Mouse (Mus musculus): ENCODE measurements at regions not wholly inside any gene's neighbourhood (a gene's known extent, or its start where the extent isn't known, plus 50 kb on each side); places are given as distances from the start of the nearest gene placed in this dataset.

- 65% methylated on average over 1 of the region's 1 CpGs for WGBS
- Histone ChIP-seq H3K36me3 (ENCODE audit: insufficient read depth, low read length) (no peaks in the 10 kb centered on the region), H3K4me2 (ENCODE audit: low read depth, low read length) (no peak overlapping the region), H3K4me1 (ENCODE audit: insufficient read depth, low read length) (no peaks in the 10 kb centered on the region), H3K4me3 (ENCODE audit: low read length) (no peak overlapping the region), H3K27ac (no peak overlapping the region), H3K27me3 (ENCODE audit: insufficient read depth, low read length) (no peaks in the 10 kb centered on the region), H3K9ac (replicated peaks; ENCODE audit: low read length) (no peak overlapping the region), H3K9me3 (ENCODE audit: low read length) (0 out of 2 replicates have a peak, but pooled peaks cover 6% of the 10 kb centered on the region)
- ATAC-seq (no peak), DNase-seq (ENCODE audit: low spot score) (no peak)
- TF ChIP-seq CTCF (IDR thresholded peaks at IDR 0.05; ENCODE audit: low read depth) = no peak
Observed at GRCm38 (mm10) chr7:110679916-110680315, 52.5 kb downstream of the Adm start.

DNA sequence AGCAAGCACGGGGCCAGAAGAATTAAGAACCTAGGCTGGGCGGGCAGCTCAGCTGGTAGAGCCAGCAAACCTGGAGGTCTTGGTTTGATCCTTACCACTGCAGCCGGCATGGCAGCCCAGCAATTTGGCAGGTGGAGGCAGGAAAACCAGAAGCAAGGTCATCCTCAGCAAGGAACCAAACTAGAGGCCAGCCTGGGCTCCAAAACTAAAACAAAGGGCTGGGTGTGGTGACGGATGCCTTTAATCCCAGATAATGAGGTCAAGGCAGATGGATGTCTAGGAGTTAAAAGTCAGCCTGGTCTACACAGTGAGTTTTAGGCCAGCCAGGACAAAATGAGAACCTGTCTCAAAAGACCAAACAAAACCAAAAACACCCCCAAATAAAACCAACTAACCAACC is 55.5 kb downstream of the Adm start:
- Histone ChIP-seq H3K4me1 (ENCODE audit: insufficient read depth, low read length) (no peaks in the 10 kb centered on the region), H3K9me3 (ENCODE audit: low read length) (0 out of 2 replicates have a peak, but pooled peaks cover 6% of the 10 kb centered on the region), H3K27me3 (ENCODE audit: insufficient read depth, low read length) (no peaks in the 10 kb centered on the region), H3K27ac (no peak overlapping the region), H3K9ac (replicated peaks; ENCODE audit: low read length) (no peak overlapping the region), H3K36me3 (ENCODE audit: insufficient read depth, low read length) (no peaks in the 10 kb centered on the region), H3K4me2 (ENCODE audit: low read depth, low read length) (no peak overlapping the region), H3K4me3 (ENCODE audit: low read length) (no peak overlapping the region)
- DNase-seq (ENCODE audit: low spot score) = no peak
- no peak for ATAC-seq
- WGBS = 84% methylated on average over 4 of the region's 4 CpGs
- TF ChIP-seq CTCF (IDR thresholded peaks at IDR 0.05; ENCODE audit: low read depth) = no peak

DNA sequence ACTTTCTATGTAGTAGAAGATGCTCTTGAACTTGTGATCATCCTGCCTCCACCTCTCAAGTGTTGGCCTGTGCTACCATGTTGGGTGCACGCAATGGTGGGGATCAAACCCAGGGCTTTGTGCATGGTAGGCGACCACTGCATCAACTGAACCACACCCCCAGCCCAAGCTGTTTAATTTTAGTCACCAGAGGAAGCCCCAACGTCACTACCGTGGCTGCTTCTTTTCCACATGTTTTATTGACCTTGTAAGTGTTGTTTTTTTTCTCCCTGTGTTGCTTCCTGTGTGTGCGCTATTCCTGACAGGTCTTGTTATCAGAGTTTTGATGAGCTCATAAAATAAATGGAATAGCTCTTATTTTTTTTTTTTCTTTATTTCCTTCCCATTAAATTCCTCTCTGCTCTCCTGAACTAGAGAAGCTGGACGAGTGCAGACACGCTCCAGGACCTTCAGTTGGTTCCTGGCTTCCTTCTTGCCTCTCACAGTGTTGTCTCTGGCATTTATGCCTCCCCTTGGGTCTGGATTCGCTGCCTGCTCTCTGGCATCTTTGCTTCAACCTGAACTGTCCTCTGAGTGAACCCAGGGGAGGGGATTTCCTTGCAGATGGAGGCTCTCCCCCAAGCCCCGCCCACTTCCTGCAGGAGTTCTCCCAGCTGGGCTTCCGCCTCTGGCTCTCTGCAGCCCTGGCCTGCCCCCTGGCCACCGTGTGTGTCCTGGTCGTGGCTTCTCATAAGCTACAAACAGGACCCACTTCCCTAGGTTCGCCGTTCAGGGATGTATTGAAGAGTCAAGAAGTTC is 61.6 kb downstream of the Adm start:
- Histone ChIP-seq H3K4me3 (ENCODE audit: low read length) (no peak overlapping the region), H3K27me3 (ENCODE audit: insufficient read depth, low read length) (no peaks in the 10 kb centered on the region), H3K4me1 (ENCODE audit: insufficient read depth, low read length) (no peaks in the 10 kb centered on the region), H3K27ac (no peak overlapping the region), H3K9me3 (ENCODE audit: low read length) (no peaks in the 10 kb centered on the region), H3K4me2 (ENCODE audit: low read depth, low read length) (no peak overlapping the region), H3K36me3 (ENCODE audit: insufficient read depth, low read length) (no peaks in the 10 kb centered on the region), H3K9ac (replicated peaks; ENCODE audit: low read length) (no peak overlapping the region)
- no peak for TF ChIP-seq CTCF (IDR thresholded peaks at IDR 0.05; ENCODE audit: low read depth)
- WGBS = 49% methylated on average over 14 of the region's 14 CpGs
- DNase-seq (ENCODE audit: low spot score) (peak; percentile 34), ATAC-seq (peak; percentile 35; the same call in 1 of the 2 replicates)

GRCm38 (mm10) chr7:110690241-110690640 is 62.8 kb downstream of the Adm start:
- Histone ChIP-seq H3K27ac (no peak overlapping the region), H3K4me1 (ENCODE audit: insufficient read depth, low read length) (no peaks in the 10 kb centered on the region), H3K9ac (replicated peaks; ENCODE audit: low read length) (no peak overlapping the region), H3K27me3 (ENCODE audit: insufficient read depth, low read length) (no peaks in the 10 kb centered on the region), H3K4me2 (ENCODE audit: low read depth, low read length) (no peak overlapping the region), H3K36me3 (ENCODE audit: insufficient read depth, low read length) (no peaks in the 10 kb centered on the region), H3K4me3 (ENCODE audit: low read length) (no peak overlapping the region), H3K9me3 (ENCODE audit: low read length) (no peaks in the 10 kb centered on the region)
- 94% methylated on average over 2 of the region's 2 CpGs for WGBS
- ATAC-seq (no peak), DNase-seq (ENCODE audit: low spot score) (no peak)
- TF ChIP-seq CTCF (IDR thresholded peaks at IDR 0.05; ENCODE audit: low read depth) = no peak

DNA sequence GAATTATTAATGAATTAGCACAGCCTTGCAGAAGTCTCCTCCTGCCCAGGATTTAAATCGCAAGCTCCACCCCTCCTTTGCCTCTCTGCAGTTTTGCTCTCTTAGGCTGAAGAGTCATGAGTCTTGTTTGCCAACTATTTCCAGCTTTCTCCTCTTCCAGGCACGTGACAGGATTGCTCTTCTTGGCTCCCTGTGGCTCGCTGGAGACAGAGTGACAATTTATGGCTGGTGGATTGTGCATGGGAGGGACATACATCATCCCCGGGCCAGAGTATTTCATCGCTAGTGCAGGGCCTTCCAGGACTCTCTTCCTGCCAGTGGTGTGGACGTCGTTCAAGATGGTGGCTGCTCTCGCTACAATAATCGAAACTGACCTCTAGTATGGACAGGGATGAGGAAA is 63.4 kb downstream of the Adm start:
- Histone ChIP-seq H3K36me3 (ENCODE audit: insufficient read depth, low read length) (no peaks in the 10 kb centered on the region), H3K27me3 (ENCODE audit: insufficient read depth, low read length) (no peaks in the 10 kb centered on the region), H3K4me2 (ENCODE audit: low read depth, low read length) (no peak overlapping the region), H3K9ac (replicated peaks; ENCODE audit: low read length) (no peak overlapping the region), H3K9me3 (ENCODE audit: low read length) (no peaks in the 10 kb centered on the region), H3K27ac (no peak overlapping the region), H3K4me3 (ENCODE audit: low read length) (no peak overlapping the region), H3K4me1 (ENCODE audit: insufficient read depth, low read length) (no peaks in the 10 kb centered on the region)
- no peak for ATAC-seq
- WGBS = 86% methylated on average over 9 of the region's 9 CpGs
- DNase-seq (ENCODE audit: low spot score) = no peak
- TF ChIP-seq CTCF (IDR thresholded peaks at IDR 0.05; ENCODE audit: low read depth) = no peak

DNA sequence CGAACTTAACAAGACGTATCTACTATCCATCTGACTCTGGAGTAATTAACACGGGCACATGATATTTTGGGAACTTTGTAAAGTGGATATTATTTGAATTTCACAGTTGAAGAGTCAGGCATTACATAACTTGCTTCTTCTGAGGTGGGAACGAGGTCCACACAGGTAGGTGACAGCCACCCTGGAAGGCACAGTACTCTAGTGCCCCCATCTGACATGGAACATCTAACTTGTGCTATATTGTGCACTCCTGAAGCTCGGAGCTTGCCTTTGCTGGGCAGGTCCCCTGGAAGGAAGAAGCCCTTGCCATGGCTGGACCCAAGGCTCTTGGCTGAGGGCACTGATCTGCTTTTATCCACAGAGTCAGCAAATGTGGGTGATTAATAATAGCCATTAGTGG is 66.8 kb downstream of the Adm start:
- H3K9me3 ChIP-seq (ENCODE audit: low read length) = no peaks in the 10 kb centered on the region
- no peak overlapping the region for H3K4me2 ChIP-seq (ENCODE audit: low read depth, low read length)
- WGBS = 83% methylated on average over 5 of the region's 5 CpGs
- ATAC-seq (no peak), DNase-seq (ENCODE audit: low spot score) (no peak)
- no peaks in the 10 kb centered on the region for H3K4me1 ChIP-seq (ENCODE audit: insufficient read depth, low read length)
- H3K9ac ChIP-seq (replicated peaks; ENCODE audit: low read length) = no peak overlapping the region
- H3K27ac ChIP-seq = no peak overlapping the region
- TF ChIP-seq CTCF (IDR thresholded peaks at IDR 0.05; ENCODE audit: low read depth) = no peak
- H3K27me3 ChIP-seq (ENCODE audit: insufficient read depth, low read length) = no peaks in the 10 kb centered on the region
- no peaks in the 10 kb centered on the region for H3K36me3 ChIP-seq (ENCODE audit: insufficient read depth, low read length)
- H3K4me3 ChIP-seq (ENCODE audit: low read length) = no peak overlapping the region

DNA sequence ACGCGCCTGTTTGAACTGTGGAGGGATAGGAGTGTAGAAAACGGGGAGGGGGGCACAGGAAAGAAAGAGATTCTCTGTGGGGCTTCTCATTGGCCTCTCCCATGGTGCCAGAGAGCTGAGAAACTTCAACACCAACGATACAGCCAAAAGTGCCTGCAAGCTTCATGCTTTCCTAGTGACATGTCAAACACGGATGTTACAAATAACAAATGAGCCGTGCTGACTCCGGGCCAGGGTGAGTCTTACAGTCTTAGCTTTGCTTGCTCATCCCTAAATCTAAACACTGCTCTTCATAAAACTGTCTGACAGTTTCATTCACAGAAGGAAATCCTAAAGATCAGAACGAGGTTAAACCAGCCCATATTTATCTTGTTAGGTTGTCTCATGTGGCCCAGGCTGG is 68.3 kb downstream of the Adm start:
- Histone ChIP-seq H3K4me2 (ENCODE audit: low read depth, low read length) (no peak overlapping the region), H3K9ac (replicated peaks; ENCODE audit: low read length) (no peak overlapping the region), H3K4me3 (ENCODE audit: low read length) (no peak overlapping the region), H3K36me3 (ENCODE audit: insufficient read depth, low read length) (no peaks in the 10 kb centered on the region), H3K9me3 (ENCODE audit: low read length) (no peaks in the 10 kb centered on the region), H3K27ac (no peak overlapping the region), H3K4me1 (ENCODE audit: insufficient read depth, low read length) (no peaks in the 10 kb centered on the region), H3K27me3 (ENCODE audit: insufficient read depth, low read length) (no peaks in the 10 kb centered on the region)
- ATAC-seq (no peak), DNase-seq (ENCODE audit: low spot score) (no peak)
- TF ChIP-seq CTCF (IDR thresholded peaks at IDR 0.05; ENCODE audit: low read depth) = no peak
- WGBS = 80% methylated on average over 8 of the region's 8 CpGs

All from hindbrain, postnatal 0 days (tissue).